Mouse (Mus musculus) kidney, adult 2 months (tissue): ENCODE measurements around the gene 2210011C24Rik.

ENCODE experiments used
- CTCF ChIP-seq: fragments of 200-500 bp; conservative IDR thresholded peaks from 2 replicates; pipeline ENCODE4 v1.5.1; 2011; ENCODE audit warnings: low read depth, mild to moderate bottlenecking, control low read depth, low read length, moderate library complexity, mixed read lengths; ENCODE audit not compliant: insufficient read depth, insufficient read length
- POLR2A ChIP-seq: fragments of 200-500 bp; IDR thresholded peaks from one replicate; pipeline ENCODE4 v1.6.1; 2011; ENCODE audit warnings: low read depth, low read length, control low read depth

GRCm38 (mm10) chr8:83974521-83974920 lies 37.5 kb downstream of the 2210011C24Rik start:
- TF ChIP-seq CTCF (no peak), POLR2A (no peak)
